Mouse (Mus musculus): ENCODE data around the gene Col5a3. TPM values are rescaled to one million over a fixed set of nuclear protein-coding genes. Genes with fewer than 3 reads are reported as not detected.
"Not testable (repeated sequence)": the region's sequence is repeated elsewhere in the genome, so short reads cannot be mapped to it uniquely, and the experiment has no call there.

Gene Col5a3
- total RNA-seq (2017), result not detected in 2 replicates

- ATAC-seq (replicated peaks in 1 of 2; ENCODE audit: insufficient read depth in 1 of 2, low FRiP score in 2 of 2, low TSS enrichment in 1 of 2, low read depth in 1 of 2, poor library complexity in 2 of 2, severe bottlenecking in 2 of 2), result no peak
These were observed at the start of gene Col5a3 for GRCm38 (mm10) chr9:20814521-20815272. Gene Col5a3, minus strand, starts transcription at chr9:20815067.

- no peak for ATAC-seq (replicated peaks in 1 of 2; ENCODE audit: insufficient read depth in 1 of 2, low FRiP score in 2 of 2, low TSS enrichment in 1 of 2, low read depth in 1 of 2, poor library complexity in 2 of 2, severe bottlenecking in 2 of 2)
These were observed 47.4 kb upstream of the Col5a3 start for GRCm38 (mm10) chr9:20862225-20862624.

GRCm38 (mm10) chr9:20861821-20862220 is 47.0 kb upstream of the Col5a3 start:
- 0 out of 4 replicates have a peak, but pooled peaks of 1 of the 2 experiments have one; percentile 31 for ATAC-seq (replicated peaks in 1 of 2; ENCODE audit: insufficient read depth in 1 of 2, low FRiP score in 2 of 2, low TSS enrichment in 1 of 2, low read depth in 1 of 2, poor library complexity in 2 of 2, severe bottlenecking in 2 of 2)

GRCm38 (mm10) chr9:20859926-20860325 is 45.1 kb upstream of the Col5a3 start:
- ATAC-seq (replicated peaks in 1 of 2; ENCODE audit: insufficient read depth in 1 of 2, low FRiP score in 2 of 2, low TSS enrichment in 1 of 2, low read depth in 1 of 2, poor library complexity in 2 of 2, severe bottlenecking in 2 of 2), result no peak

DNA sequence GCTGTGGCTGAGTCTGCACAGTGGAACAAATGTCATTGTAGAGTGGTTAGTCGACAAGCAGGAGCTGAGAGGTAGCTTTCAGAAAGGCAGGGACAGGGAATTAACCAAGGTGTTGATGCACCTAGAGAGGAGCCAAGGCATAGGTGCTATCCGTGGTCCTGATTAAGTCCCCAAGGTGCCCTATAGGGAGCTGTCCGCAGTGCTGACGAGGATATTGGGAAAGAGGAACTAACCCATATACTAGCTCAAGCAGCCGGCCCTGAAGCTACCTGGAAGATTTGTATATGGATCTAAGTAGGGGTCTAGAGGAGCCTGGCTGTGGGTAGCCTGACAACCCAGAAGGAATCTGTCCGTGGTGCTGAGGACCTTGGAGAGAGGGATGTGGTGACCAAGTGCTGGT is 42.3 kb upstream of the Col5a3 start:
- ATAC-seq (replicated peaks in 1 of 2; ENCODE audit: insufficient read depth in 1 of 2, low FRiP score in 2 of 2, low TSS enrichment in 1 of 2, low read depth in 1 of 2, poor library complexity in 2 of 2, severe bottlenecking in 2 of 2), result peak; percentile 92 to 95

DNA sequence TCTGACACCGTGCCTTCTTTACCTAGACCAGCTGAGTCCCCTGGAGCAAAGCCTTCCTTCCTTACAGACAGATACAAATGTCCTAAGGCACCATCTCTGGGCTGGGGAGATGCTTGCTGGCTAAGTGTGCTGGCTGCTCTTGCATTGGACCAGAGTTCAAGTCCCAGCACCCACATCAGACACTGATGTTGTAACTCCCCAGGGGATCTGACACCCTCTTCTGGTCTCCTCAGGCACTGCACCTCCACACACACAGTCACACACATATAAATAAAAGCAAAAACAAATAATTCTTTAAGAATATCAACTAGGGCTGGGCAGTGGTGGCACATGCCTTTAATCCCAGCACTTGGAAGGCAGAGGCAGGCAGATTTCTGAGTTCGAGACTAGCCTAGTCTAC is 35.3 kb upstream of the Col5a3 start:
- ATAC-seq (replicated peaks in 1 of 2; ENCODE audit: insufficient read depth in 1 of 2, low FRiP score in 2 of 2, low TSS enrichment in 1 of 2, low read depth in 1 of 2, poor library complexity in 2 of 2, severe bottlenecking in 2 of 2), result no peak

DNA sequence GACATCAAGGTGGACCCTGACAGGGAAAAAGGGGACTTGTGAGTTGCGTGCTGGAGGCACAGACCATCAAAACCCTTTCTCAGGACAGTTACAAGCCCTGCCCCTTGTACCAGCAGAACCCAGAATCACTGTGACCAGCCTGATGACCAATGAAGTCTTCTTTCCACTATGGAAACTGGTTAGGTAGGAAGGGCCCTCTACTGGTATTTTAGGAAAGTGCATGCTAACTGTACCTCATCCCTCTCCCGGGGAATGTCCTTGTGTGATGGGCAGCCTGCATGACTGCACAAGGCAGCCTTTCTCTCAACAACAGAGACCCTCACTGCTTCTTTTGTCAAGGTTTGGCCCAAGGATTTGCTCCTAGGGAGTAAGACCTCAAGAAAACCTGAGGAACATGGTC is 27.8 kb upstream of the Col5a3 start:
- no peak for ATAC-seq (replicated peaks in 1 of 2; ENCODE audit: insufficient read depth in 1 of 2, low FRiP score in 2 of 2, low TSS enrichment in 1 of 2, low read depth in 1 of 2, poor library complexity in 2 of 2, severe bottlenecking in 2 of 2)

- no peak for ATAC-seq (replicated peaks in 1 of 2; ENCODE audit: insufficient read depth in 1 of 2, low FRiP score in 2 of 2, low TSS enrichment in 1 of 2, low read depth in 1 of 2, poor library complexity in 2 of 2, severe bottlenecking in 2 of 2)
These were observed 27.3 kb upstream of the Col5a3 start for GRCm38 (mm10) chr9:20842211-20842610.

DNA sequence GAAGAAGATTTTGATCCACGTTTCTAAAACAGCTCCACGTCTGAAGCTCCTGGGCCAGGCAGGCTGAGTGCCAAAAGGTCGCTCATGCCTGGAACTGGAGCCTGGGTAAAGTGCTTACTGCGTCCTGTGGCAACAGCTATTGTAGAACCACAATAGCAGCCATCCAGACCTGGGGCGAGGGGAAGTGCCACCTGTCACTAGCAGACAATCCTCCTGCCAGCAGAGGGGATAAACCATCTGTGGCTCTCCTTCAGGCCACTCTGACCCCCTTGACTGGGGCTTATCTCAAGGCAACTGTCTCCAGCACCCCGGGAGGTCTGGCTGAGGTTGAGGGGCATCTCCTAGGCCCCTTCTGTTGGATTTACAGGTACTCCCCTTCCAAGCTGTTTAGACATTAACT is 24.1 kb upstream of the Col5a3 start:
- ATAC-seq (replicated peaks in 1 of 2; ENCODE audit: insufficient read depth in 1 of 2, low FRiP score in 2 of 2, low TSS enrichment in 1 of 2, low read depth in 1 of 2, poor library complexity in 2 of 2, severe bottlenecking in 2 of 2), result no peak

DNA sequence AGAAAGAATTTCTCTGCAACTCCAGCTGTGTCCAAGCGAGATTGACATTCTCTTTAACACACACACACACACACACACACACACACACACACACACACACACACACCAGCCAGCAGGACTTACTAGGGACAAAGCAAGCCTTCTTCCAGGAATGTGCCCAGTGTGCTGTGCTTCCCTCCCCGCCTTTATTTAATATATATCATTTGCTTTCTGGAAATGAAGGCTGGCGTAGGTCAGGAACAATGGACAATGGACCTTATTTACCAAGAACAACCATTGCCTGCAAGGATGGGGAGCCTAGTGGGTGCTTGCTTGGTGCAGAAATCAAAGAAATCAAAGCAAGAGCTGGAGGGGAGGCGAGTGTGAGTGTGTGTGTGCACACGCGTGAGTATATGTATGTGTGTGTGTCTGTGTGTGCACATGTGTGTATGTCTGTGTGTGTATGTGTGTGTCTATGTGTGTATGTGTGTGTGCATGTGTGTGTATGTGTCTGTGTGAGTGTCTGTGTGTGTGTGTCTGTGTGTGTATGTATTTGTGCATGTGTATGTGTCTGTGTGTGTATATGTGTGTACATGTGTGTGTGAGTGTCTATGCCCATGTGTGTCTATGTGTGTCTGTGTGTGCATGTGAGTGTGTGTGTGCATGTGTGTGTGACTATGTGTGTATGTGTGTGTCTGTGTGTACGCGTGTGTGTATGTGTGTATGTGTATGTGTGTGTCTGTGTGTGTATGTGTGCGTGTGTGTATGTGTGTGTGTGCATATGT is 22.5 kb upstream of the Col5a3 start:
- ATAC-seq (replicated peaks in 1 of 2; ENCODE audit: insufficient read depth in 1 of 2, low FRiP score in 2 of 2, low TSS enrichment in 1 of 2, low read depth in 1 of 2, poor library complexity in 2 of 2, severe bottlenecking in 2 of 2), result no peak

DNA sequence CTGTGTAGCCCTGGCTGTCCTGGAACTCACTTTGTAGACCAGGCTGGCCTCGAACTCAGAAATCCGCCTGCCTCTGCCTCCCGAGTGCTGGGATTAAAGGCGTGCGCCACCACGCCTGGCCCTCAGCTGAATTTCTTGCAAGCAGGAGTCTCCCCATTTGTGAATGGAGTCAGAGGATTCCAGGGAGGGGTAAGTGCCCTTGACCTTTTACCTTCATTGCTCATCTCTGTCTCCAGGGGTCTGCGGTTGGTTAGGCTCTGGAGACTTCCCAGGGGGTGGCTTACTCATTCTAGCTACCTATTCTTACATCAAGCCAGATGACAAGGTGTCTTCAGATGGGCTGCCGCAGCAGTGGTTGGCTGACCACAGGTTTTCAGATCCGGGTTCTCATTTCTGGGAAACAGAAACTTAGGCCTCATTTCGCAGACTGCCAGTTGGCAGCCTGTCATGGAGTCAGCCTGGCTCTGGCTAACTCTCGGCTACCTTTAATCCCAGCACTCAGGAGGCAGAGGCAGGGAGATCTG is 20.6 kb upstream of the Col5a3 start:
- not testable (repeated sequence) for ATAC-seq (replicated peaks in 1 of 2; ENCODE audit: insufficient read depth in 1 of 2, low FRiP score in 2 of 2, low TSS enrichment in 1 of 2, low read depth in 1 of 2, poor library complexity in 2 of 2, severe bottlenecking in 2 of 2)

- ATAC-seq (replicated peaks in 1 of 2; ENCODE audit: insufficient read depth in 1 of 2, low FRiP score in 2 of 2, low TSS enrichment in 1 of 2, low read depth in 1 of 2, poor library complexity in 2 of 2, severe bottlenecking in 2 of 2), result no peak
These were observed 20.0 kb upstream of the Col5a3 start for GRCm38 (mm10) chr9:20834881-20835280.

DNA sequence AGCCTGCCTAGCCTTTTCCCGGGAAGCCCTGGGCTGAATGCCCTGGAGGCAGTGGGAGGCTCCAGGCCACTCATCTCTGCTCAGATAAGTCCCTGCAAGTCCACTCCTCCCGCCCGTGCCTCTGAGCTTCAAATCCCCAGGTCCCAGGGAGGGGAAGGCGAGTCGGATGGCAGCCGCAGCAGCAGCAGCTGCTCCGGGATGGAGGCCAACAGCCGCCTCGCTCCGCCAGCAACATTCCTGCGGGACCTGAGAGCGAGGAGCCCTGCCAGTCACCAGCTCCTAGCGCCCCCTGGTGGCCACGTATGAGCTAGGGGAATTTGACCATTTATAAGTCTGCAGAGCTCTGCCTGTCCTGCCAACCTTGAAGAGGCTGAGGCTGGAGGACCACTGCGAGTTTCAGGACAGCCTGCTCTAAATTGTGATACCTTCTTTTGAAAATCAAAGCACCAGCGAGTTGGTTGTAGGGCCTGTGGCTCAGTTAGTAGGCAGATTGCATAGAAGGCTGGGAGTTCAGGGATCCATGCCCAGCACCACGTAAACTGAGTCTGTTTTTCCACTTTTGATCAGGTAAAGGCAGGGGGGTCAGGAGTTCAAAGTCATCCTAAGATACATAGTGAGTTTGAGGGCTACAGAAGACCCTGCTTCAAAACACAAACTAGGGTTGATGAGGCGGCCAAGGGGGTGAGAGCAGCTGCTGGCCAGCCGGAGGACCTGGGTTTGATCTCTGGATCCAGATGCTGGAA is 16.2 kb upstream of the Col5a3 start:
- peak; percentile 79 to 80 for ATAC-seq (replicated peaks in 1 of 2; ENCODE audit: insufficient read depth in 1 of 2, low FRiP score in 2 of 2, low TSS enrichment in 1 of 2, low read depth in 1 of 2, poor library complexity in 2 of 2, severe bottlenecking in 2 of 2)

DNA sequence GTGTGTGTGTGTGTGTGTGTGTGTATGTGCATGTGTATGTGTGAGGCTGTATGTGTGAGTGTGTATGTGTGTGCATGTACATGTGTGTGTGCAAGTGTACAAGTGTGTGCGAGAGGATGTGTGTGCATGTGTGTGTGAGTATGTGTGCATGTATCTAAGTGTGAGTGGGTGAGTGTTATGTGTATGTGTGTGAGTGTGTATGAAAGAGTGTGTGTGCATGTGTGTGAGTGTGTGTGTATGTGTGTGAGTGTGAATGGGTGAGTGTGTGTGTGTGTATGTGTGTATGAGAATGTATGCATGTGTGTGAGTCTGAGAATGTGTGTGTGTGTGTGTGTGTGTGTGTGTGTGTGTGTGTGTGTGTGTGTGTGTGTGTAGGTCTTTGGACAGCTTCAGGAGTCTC is 13.3 kb upstream of the Col5a3 start:
- no peak for ATAC-seq (replicated peaks in 1 of 2; ENCODE audit: insufficient read depth in 1 of 2, low FRiP score in 2 of 2, low TSS enrichment in 1 of 2, low read depth in 1 of 2, poor library complexity in 2 of 2, severe bottlenecking in 2 of 2)

GRCm38 (mm10) chr9:20825781-20826180 is 10.9 kb upstream of the Col5a3 start:
- ATAC-seq (replicated peaks in 1 of 2; ENCODE audit: insufficient read depth in 1 of 2, low FRiP score in 2 of 2, low TSS enrichment in 1 of 2, low read depth in 1 of 2, poor library complexity in 2 of 2, severe bottlenecking in 2 of 2), result no peak

- no peak for ATAC-seq (replicated peaks in 1 of 2; ENCODE audit: insufficient read depth in 1 of 2, low FRiP score in 2 of 2, low TSS enrichment in 1 of 2, low read depth in 1 of 2, poor library complexity in 2 of 2, severe bottlenecking in 2 of 2)
These were observed 8.0 kb upstream of the Col5a3 start for GRCm38 (mm10) chr9:20822821-20823220.

DNA sequence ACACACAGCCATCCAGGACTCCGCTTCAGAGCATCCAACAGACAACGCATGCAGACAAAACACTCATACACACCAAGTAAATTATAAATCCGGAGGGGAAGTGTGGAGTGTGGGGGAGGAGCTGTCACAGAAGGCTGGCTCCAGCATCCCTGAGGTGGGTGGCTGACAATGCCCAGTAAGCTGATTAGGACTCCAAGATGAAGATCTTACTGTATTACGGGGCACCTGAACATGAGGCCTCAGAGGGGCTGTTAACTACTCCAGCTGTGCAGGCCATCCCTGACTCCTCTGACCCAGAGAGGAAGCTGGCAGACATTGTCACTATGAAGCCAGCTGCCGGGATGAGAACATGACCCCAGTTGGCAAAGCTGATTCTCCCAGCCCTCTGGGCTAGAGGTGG is 5.1 kb upstream of the Col5a3 start:
- ATAC-seq (replicated peaks in 1 of 2; ENCODE audit: insufficient read depth in 1 of 2, low FRiP score in 2 of 2, low TSS enrichment in 1 of 2, low read depth in 1 of 2, poor library complexity in 2 of 2, severe bottlenecking in 2 of 2), result no peak

GRCm38 (mm10) chr9:20818236-20818635 is 3.4 kb upstream of the Col5a3 start, which contains the start of gene Rdh8:
Gene Rdh8, plus strand, starts transcription at chr9:20818503.
- ATAC-seq (replicated peaks in 1 of 2; ENCODE audit: insufficient read depth in 1 of 2, low FRiP score in 2 of 2, low TSS enrichment in 1 of 2, low read depth in 1 of 2, poor library complexity in 2 of 2, severe bottlenecking in 2 of 2), result no peak

All from hematopoietic stem cell, adult 5-6 weeks (primary cell).